Mouse (Mus musculus) central nervous system, embryonic 14 days (tissue): ENCODE data around the gene Spata6. TPM values are rescaled to one million over a fixed set of nuclear protein-coding genes. Genes with fewer than 3 reads are reported as not detected.

Experiments used
- polyA plus RNA-seq: library from polyadenylated mRNA; depleted of rRNA; stranded (reverse); fragments of >200 nt; gene quantifications from 2 replicates; pipeline ENCODE4 v1.2.3, GENCODE M21; 2012; rRNA removed

Gene Spata6
- 12.0 and 14.0 TPM in 2 replicates for polyA plus RNA-seq

DNA sequence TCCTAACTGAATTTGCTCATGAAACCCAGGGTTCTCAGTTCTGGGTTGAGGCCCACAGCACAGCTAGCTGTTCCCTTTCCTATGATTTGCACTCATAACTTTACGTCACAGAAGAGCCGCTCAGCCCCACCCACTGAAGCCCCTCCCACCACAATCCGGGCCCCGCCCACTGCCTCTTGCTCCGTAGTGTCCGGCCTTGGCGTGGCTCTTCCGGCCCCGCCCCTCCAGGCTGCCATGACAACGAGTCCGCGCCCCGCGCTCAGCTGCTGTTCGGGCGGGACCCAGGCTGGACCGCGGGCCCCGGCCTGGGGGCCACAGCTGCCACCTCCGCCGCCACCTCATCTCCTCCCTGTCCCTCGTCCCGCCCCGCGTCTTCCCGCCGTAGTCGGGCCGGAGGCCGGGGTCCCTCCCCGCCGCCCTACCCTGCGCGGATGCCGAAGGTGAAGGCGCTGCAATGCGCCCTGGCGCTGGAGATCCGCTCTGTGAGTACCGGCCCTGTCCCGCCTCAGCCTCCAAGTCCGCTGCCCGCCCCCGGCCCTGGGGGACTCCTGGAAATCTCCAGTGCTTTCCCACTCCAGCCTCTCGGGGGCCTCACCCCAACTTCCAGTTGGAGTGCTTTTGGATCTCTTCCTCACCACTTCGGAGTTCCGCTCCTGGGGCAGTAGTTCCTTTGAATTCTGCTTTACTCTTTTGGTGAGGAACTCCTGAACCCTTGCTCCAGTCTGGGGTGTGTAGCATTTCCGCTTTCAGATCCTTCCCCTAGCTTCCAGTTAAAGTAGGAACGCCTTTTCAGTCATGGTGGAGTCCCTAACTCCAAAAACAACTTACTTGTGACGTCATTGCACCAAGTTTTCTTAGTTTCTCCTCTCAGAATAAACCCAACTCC is at the start of gene Spata6:
Spata6 (plus strand) TSS at position 209 of the 886 bp plus-strand sequence.

Other genes starting within 250 kb of the Spata6 start
- gene Slc5a9, start 182.9 kb downstream of the Spata6 start, polyA plus RNA-seq: 0.09 TPM in 1 of 2 replicates, not detected in the other
- not detected in 2 replicates for gene Skint8, start 199.4 kb downstream of the Spata6 start, polyA plus RNA-seq